Mouse (Mus musculus): ENCODE measurements at regions not wholly inside any gene's neighbourhood (a gene's known extent, or its start where the extent isn't known, plus 50 kb on each side); places are given as distances from the start of the nearest gene placed in this dataset.

DNA sequence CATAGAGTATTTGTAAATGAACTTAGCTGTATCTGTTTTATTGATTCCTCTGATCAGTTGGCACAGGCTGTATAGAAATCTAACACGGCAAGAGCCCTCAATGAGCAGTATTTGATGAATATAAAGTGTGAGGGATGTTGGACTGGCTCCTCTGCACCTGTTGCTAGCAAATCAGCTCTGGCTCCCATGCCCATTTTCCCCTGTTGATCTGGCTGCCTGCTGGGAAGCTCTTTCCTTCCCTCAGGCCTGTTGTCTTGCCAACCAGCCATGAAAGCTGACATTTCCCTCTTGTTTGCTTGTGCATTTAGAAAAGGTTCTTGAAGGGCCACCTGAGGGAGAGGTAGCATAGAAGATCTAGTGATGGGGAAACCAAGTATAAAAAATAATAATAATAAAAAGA, 1216.2 kb upstream of the Slc10a2 start:
- TF ChIP-seq MAX (IDR thresholded peaks at IDR 0.05; ENCODE audit: low read depth), result no peak
- TF ChIP-seq TCF12 (IDR thresholded peaks at IDR 0.05; ENCODE audit: insufficient read depth, poor library complexity, severe bottlenecking), result no peak
- no peak for TF ChIP-seq POLR2AphosphoS2 (IDR thresholded peaks at IDR 0.05; ENCODE audit: insufficient read length, low read depth)
- no peak for TF ChIP-seq POLR2A (IDR thresholded peaks at IDR 0.05; ENCODE audit: insufficient read length, low read depth)
- TF ChIP-seq USF1 (IDR thresholded peaks at IDR 0.05; ENCODE audit: low read depth), result no peak
- TF ChIP-seq REST (IDR thresholded peaks at IDR 0.05; ENCODE audit: insufficient read depth, insufficient read length), result no peak
